Mouse (Mus musculus): ENCODE results near the gene Usp21.

The Usp21 gene

DNA sequence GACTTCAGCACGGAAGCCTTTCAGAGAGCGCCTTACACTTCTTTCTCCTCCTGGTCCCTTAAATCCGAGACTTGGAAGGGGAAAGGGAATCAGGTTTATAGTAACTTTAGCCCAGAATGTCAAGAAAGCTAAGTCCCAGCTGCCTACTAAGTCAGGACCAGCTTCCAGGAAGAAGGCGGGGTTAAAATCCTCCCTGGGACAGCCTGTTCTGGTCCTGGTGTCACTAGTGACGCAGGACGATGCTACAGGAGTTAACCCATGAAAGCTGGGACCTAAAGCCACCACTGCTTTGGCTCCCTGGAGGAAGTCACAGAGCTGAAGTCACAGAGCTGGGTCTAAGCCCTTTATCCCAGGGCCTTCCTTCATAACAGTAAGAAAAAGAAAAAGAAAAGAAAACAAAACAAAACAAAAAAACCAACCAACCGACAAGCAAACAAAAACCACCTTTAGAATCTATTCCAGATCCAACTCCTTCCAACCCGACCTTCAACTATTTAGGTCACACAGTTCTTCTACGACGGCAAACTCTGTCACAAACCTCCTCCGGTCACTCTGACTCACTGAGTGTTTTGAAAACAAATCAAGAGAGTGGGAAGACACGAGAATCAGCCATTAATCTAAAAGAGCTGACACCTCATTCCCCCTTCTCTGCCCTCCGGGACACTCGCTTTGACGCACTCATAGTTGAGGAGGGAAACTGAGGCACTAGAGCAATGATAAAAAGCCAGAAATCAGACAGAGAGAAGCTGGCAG is 47.6 kb downstream of the Usp21 start:
- no peak for DNase-seq

DNA sequence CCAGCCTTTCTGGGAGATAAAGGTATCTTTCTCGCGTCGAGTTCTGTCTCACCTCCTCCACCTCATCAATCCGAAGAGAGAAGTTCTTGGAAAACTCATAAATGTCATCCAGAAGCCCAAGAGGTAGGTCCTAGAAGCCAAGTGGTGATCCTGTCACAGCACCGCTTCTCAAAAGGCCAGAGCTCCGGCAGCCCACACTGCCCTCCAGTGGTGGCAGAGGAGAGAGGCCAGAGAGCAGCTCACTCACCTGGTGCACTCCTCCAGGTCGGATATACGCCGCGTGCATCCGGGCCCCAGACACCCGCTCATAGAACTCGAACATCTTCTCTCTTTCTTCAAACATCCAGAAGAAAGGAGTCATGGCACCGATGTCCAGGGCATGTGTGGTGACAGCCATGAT is 49.3 kb downstream of the Usp21 start:
- DNase-seq = no peak

DNA sequence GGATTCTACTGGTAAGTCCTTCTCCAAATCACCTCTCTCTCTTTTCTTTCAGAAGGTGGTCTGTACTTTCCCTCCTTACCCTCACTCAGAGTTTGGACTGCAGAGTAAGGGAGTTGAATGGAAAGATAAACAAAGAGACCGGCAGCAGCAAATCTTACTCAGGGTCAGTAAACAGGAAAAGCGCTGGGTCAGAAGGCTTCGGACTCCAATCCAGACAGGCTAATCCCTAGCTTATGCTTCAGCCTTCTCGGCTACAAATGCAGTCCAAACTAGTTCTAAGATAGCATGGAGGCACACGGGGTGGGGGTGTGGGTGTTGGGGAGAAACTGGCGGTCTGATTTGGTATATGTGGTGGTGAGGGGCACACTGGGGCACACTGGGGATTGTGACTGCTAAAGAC is 50.4 kb downstream of the Usp21 start:
- DNase-seq = no peak

DNA sequence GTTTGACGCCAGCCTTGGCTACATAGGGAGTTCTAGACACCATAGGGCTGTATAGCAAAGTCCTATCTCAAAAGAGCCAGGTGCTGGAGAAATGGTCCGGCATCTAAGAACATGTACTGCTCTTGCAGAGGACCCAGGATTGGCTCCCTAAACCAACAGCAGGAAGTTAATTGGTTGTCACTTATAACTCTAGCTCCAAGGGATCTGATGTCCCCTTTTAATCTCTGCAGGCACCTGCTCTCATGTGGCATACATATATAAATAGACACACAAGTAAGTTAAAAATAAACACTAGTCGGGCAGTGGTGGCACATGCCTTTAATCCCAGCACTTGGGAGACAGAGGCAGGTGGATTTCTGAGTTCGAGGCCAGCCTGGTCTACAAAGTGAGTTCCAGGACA is 52.0 kb downstream of the Usp21 start:
- no peak for DNase-seq

DNA sequence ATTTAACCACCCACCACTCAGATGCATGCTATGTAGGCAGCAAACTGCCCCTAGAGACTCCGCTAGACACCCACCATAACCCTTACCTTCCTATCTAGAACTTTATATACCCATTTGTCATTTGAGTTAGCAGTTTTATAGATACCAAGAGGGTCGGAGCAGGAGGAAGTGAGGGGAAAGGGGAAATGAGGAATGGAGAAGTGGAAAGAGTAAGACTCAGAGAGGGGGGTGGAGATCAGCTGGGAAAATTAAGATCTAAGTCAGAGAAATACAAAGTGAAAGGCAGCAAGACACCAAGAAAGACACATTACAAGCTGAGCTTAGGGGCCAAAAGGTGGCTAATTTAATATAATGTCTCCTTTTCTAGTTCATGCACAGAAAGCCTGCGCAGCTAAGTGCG is 53.3 kb downstream of the Usp21 start:
- no peak for DNase-seq

DNA sequence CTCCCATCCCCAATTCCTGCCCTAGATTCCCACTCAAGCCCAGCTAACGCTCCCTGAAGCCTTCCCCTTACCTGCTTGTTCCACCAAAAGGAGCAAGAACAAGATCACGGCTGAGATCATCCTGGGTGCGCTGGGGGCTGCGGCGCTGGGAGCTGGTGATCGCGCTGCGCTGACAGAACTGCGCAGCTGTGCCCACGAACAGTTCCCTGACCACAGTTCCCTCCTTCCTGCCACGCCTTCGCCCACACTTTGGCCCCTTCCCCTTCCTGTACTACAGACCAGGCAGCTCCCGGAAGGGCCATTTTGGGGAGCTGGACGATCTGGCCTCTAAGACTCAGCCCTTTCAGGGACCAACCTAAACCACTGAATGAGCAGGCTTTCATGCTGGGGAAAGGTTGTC is 53.7 kb downstream of the Usp21 start, which contains the start of gene Fcer1g:
Gene Fcer1g, minus strand, starts transcription at position 240 of the 400 bp plus-strand sequence.
- DNase-seq = no peak

DNA sequence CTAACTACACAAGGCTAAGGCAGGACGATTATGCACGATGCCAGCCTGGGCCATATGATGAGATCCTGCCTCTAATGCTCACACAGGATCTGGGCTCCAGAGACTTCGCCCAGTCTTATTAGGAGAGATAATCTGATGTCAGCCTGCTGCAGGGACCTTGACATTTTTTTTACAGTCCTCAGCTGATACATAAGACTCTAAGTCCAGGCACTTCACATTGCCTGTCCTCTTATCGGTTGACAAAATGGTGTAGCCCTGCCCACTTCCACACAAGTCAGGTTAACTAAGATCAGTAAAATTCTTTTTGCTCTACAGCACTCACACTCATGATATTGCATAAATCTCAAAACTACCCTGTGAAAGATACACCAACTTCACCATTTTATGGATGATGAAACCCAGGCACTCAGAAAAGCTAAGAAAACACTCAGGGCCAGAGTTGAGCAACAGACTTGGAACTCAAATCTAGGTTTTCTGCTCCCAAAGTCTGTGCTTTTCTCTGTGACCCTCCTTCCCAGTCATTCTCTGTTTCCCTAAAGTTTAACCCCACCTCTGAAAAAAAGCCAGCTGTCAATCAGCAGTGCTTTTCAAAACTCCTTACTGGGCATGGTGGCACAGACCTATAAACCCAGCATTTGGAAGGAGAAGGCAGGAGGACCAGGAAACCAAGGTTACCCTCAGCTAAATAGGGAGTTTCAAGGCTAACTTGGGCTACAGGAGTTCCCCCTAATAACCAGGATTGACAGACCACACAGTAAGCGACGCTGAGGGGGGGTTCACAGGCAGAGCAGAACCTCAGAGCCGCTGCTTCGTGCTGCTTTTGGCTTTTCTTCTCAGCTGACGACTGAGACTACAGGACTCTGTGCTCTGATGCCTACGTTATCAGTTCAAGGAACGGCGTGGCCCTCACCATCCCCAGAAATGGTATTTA is 54.7 kb downstream of the Usp21 start:
- no peak for DNase-seq

DNA sequence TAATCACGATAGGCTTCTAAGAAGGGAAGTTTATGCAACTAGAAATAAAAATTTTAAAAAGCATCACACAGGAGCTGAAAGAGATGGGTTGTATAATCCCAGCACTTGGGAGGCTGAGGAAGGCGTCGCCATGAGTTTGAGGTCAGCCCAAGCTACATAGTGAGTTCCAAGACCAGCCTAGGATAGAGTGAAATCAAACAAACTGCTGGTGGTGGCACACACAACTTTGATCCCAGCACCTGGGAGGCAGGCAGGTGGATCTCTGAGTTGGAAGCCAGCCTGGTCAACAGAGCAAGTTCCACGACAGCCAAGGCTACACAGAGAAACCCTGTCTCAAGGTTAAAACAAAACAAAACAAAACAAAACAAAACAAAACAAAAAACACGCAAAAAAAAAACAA is 55.4 kb downstream of the Usp21 start:
- no peak for DNase-seq

Data from cerebellum, adult 8-10 months (tissue).